Mouse (Mus musculus) testis, adult 2 months (tissue): Measurements from ENCODE around the gene Elmo1.

Experiments
- CTCF ChIP-seq: fragments of 200-500 bp; IDR thresholded peaks from 2 replicates; pipeline ENCODE4 v1.5.1; 2012; ENCODE audit warnings: low read depth, mild to moderate bottlenecking, inconsistent platforms, low read length, moderate library complexity; ENCODE audit not compliant: control insufficient read depth, insufficient read depth, insufficient replicate concordance
- POLR2A ChIP-seq: fragments of 200-500 bp; IDR thresholded peaks from 2 replicates; pipeline ENCODE4 v1.6.1; 2012; ENCODE audit warnings: low read depth, mild to moderate bottlenecking, inconsistent platforms, low read length, moderate library complexity; ENCODE audit not compliant: control insufficient read depth

- TF ChIP-seq CTCF = no peak
- TF ChIP-seq POLR2A = no peak
These were observed 240.6 kb downstream of the Elmo1 start for GRCm38 (mm10) chr13:20330954-20331353.
